Mouse (Mus musculus) adrenal gland, postnatal 10 days (tissue): ENCODE measurements around the gene Rnase1. TPM values are rescaled to one million over a fixed set of nuclear protein-coding genes. Genes with fewer than 3 reads are reported as not detected.
A peak's percentile ranks its signal among the peaks of the same experiment; 100 is the strongest.

Experiments used
- DNase-seq: peaks from one replicate; pipeline ENCODE4 v3.0.0; 2021; ENCODE audit warnings: mixed read lengths
- total RNA-seq, 2 experiments: library from RNA; stranded (reverse); gene quantifications; 2 replicates each; pipeline ENCODE4 v1.2.3; 2021

The Rnase1 gene
- total RNA-seq, 2 experiments from 2014 or later = not detected

GRCm38 (mm10) chr14:51140342-51140741, 6.2 kb downstream of the Rnase1 start:
- DNase-seq = no peak

GRCm38 (mm10) chr14:51132372-51132771, 14.2 kb downstream of the Rnase1 start:
- DNase-seq = no peak

- DNase-seq = no peak
Observed at GRCm38 (mm10) chr14:51131086-51131815, 15.3 kb downstream of the Rnase1 start.

GRCm38 (mm10) chr14:51130315-51130940, 16.2 kb downstream of the Rnase1 start:
- DNase-seq = no peak

GRCm38 (mm10) chr14:51129624-51129975, 17.0 kb downstream of the Rnase1 start:
- no peak for DNase-seq

GRCm38 (mm10) chr14:51128775-51129623, 17.6 kb downstream of the Rnase1 start:
- DNase-seq = no peak

GRCm38 (mm10) chr14:51127648-51128258, 18.8 kb downstream of the Rnase1 start:
- DNase-seq = no peak

- DNase-seq = no peak
Observed at GRCm38 (mm10) chr14:51125684-51126083, 20.9 kb downstream of the Rnase1 start.

- no peak for DNase-seq
Observed at GRCm38 (mm10) chr14:51113916-51114560, 32.5 kb downstream of the Rnase1 start, which contains the start of gene Eddm3b. Eddm3b (plus strand) TSS chr14:51114426.

GRCm38 (mm10) chr14:51113476-51113875, 33.1 kb downstream of the Rnase1 start:
- DNase-seq = no peak

- DNase-seq = no peak
Observed at GRCm38 (mm10) chr14:51111966-51112365, 34.6 kb downstream of the Rnase1 start.

GRCm38 (mm10) chr14:51106449-51106967, 40.1 kb downstream of the Rnase1 start:
- no peak for DNase-seq

GRCm38 (mm10) chr14:51104366-51104765, 42.2 kb downstream of the Rnase1 start:
- no peak for DNase-seq

- peak; percentile 83 for DNase-seq
Observed at GRCm38 (mm10) chr14:51103217-51103616, 43.4 kb downstream of the Rnase1 start.

GRCm38 (mm10) chr14:51101284-51101683, 45.3 kb downstream of the Rnase1 start:
- no peak for DNase-seq

GRCm38 (mm10) chr14:51098921-51099320, 47.7 kb downstream of the Rnase1 start:
- no peak for DNase-seq

- peak; percentile 87 for DNase-seq
Observed at GRCm38 (mm10) chr14:51098300-51098699, 48.3 kb downstream of the Rnase1 start.

- DNase-seq = no peak
Observed at GRCm38 (mm10) chr14:51095736-51096524, 50.7 kb downstream of the Rnase1 start.
